Mouse (Mus musculus) ES-E14 (cell line): Measurements from ENCODE around the gene Tbpl1. TPM values are rescaled to one million over a fixed set of nuclear protein-coding genes. Genes with fewer than 3 reads are reported as not detected.

Experiments used
- DNase-seq: peaks from one replicate; pipeline ENCODE4 v3.0.0-alpha.2; 2013; ENCODE audit warnings: low read depth, low spot score
- H3K27ac ChIP-seq: 2 replicates; pipeline ENCODE4 v1.5.1; 2012; ENCODE audit warnings: low read depth, mild to moderate bottlenecking, low read length, moderate library complexity, mixed read lengths; ENCODE audit not compliant: poor library complexity, insufficient read depth, severe bottlenecking
- H3K36me3 ChIP-seq: 2 replicates; pipeline ENCODE4 v1.6.1; 2012; ENCODE audit warnings: mild to moderate bottlenecking, low read length, moderate library complexity, mixed read lengths; ENCODE audit not compliant: control insufficient read depth, poor library complexity, insufficient read depth, severe bottlenecking
- H3K4me1 ChIP-seq, 2 experiments: fragments of 150-350 bp in 1 of 2; sonication (generic) in 1 of 2; 2 replicates each; pipeline ENCODE4 v1.6.1; 2012; ENCODE audit warnings: low read length in 2 of 2, mild to moderate bottlenecking in 1 of 2, mixed read lengths in 1 of 2; ENCODE audit not compliant: control insufficient read depth in 2 of 2, insufficient read depth in 2 of 2, poor library complexity in 1 of 2
- H3K4me3 ChIP-seq, 2 experiments: fragments of 150-350 bp in 1 of 2; sonication (generic) in 1 of 2; 2 replicates each; pipeline ENCODE4 v1.5.1; 2012; ENCODE audit warnings: low read length in 2 of 2, low read depth in 1 of 2, mild to moderate bottlenecking in 1 of 2, mixed read lengths in 1 of 2; ENCODE audit not compliant: insufficient read depth in 1 of 2, poor library complexity in 1 of 2, severe bottlenecking in 1 of 2
- H3K9ac ChIP-seq: 2 replicates; pipeline ENCODE4 v1.6.1; 2012; ENCODE audit warnings: low read depth, mild to moderate bottlenecking, low read length, mixed read lengths; ENCODE audit not compliant: poor library complexity, insufficient read depth, severe bottlenecking
- H3K9me3 ChIP-seq: fragments of 150-350 bp; sonication (generic); 2 replicates; pipeline ENCODE4 v1.6.1; 2012; ENCODE audit warnings: low read depth, mild to moderate bottlenecking, low read length; ENCODE audit not compliant: control insufficient read depth, insufficient read depth
- CHD2 ChIP-seq: IDR thresholded peaks from 2 replicates; pipeline ENCODE4 v1.6.1; 2014; ENCODE audit warnings: mild to moderate bottlenecking, low read depth, low read length, inconsistent platforms
- HCFC1 ChIP-seq: IDR thresholded peaks from 2 replicates; pipeline ENCODE4 v1.6.1; 2012; ENCODE audit warnings: low read length, inconsistent platforms, borderline replicate concordance; ENCODE audit not compliant: insufficient read depth
- MAFK ChIP-seq: IDR thresholded peaks from 2 replicates; pipeline ENCODE4 v1.6.1; 2014; ENCODE audit warnings: mild to moderate bottlenecking, low read depth, low read length, inconsistent platforms; ENCODE audit not compliant: insufficient read depth
- ZC3H11A ChIP-seq: IDR thresholded peaks from 2 replicates; pipeline ENCODE4 v1.6.1; 2012; ENCODE audit warnings: low read depth, mild to moderate bottlenecking, inconsistent platforms, low read length, borderline replicate concordance
- ZNF384 ChIP-seq: IDR thresholded peaks from 2 replicates; pipeline ENCODE4 v1.6.1; 2012; ENCODE audit warnings: low read depth, low read length, inconsistent platforms
- in situ Hi-C, 2 experiments: fragments of 600-800 bp; cut with MboI; formaldehyde crosslinking; loops; one replicate each; pipeline ENCODE4 v1.15.1; 2025; ENCODE audit warnings: low sequenced_read_pairs in 2 of 2, inconsistent platforms in 1 of 2; ENCODE audit not compliant: unreplicated experiment in 2 of 2
- total RNA-seq: library from RNA; depleted of rRNA; stranded (reverse); fragments of 300-350 nt; gene quantifications from 2 replicates; pipeline ENCODE4 v1.2.3, GENCODE M21; 2012

Gene Tbpl1
- total RNA-seq, 1 experiment, result 26.8 TPM

GRCm38 (mm10) chr10:22710173-22710777 is 21.5 kb downstream of the Tbpl1 start:
- DNase-seq, result no peak
- Histone ChIP-seq H3K4me1 (no peaks in the 10 kb centered on the region), H3K4me3 (no peak overlapping the region), H3K9me3 (no peaks in the 10 kb centered on the region), H3K9ac (no peak overlapping the region), H3K27ac (no peak overlapping the region), H3K36me3 (peaks cover 14% of the 10 kb centered on the region)
- no peak for TF ChIP-seq HCFC1
- no peak for TF ChIP-seq ZNF384
- no peak for TF ChIP-seq CHD2
- no peak for TF ChIP-seq MAFK
- 0 out of 2 replicates have a peak, but pooled peaks have one; percentile 15 for TF ChIP-seq ZC3H11A
- in situ Hi-C loops, result loop anchor here in 1 of 2 experiments (10.0 kb wide), 1 partner anchor 95 kb away; no protein-coding TSS in a partner anchor

- no peak overlapping the region for H3K27ac ChIP-seq
- in situ Hi-C loops, result no loop called here
Measured at GRCm38 (mm10) chr10:22708190-22708843, 23.4 kb downstream of the Tbpl1 start.

GRCm38 (mm10) chr10:22703844-22704243 is 27.9 kb downstream of the Tbpl1 start:
- Histone ChIP-seq H3K27ac (no peak overlapping the region), H3K9me3 (no peaks in the 10 kb centered on the region), H3K4me1 (peaks cover 0 to 11% of the 10 kb centered on the region in 2 experiments; a peak in 1 of 4 replicates), H3K4me3 (no peak overlapping the region), H3K36me3 (peaks cover 10% of the 10 kb centered on the region), H3K9ac (no peak overlapping the region)
- in situ Hi-C loops, result no loop called here
- no peak for DNase-seq
- TF ChIP-seq MAFK, result no peak
- TF ChIP-seq ZC3H11A, result no peak
- no peak for TF ChIP-seq HCFC1

More at GRCm38 (mm10) chr10:22708190-22708843, 23.4 kb downstream of the Tbpl1 start:
- H3K9me3 ChIP-seq, result no peaks in the 10 kb centered on the region
- H3K9ac ChIP-seq, result no peak overlapping the region
- H3K4me3 ChIP-seq, result no peak overlapping the region
- no peaks in the 10 kb centered on the region for H3K4me1 ChIP-seq
- TF ChIP-seq ZNF384, result no peak
- no peak for TF ChIP-seq HCFC1
- no peak for TF ChIP-seq CHD2
- no peak for TF ChIP-seq ZC3H11A
- no peak for DNase-seq
- peaks cover 14% of the 10 kb centered on the region for H3K36me3 ChIP-seq

GRCm38 (mm10) chr10:22701485-22702315 is 30.0 kb downstream of the Tbpl1 start:
- H3K36me3 ChIP-seq, result peaks cover 5% of the 10 kb centered on the region
- in situ Hi-C loops, result no loop called here
- DNase-seq, result no peak
- H3K4me3 ChIP-seq, result no peak overlapping the region
- TF ChIP-seq CHD2 (no peak), MAFK (no peak), ZNF384 (no peak), ZC3H11A (no peak), HCFC1 (no peak)
- H3K4me1 ChIP-seq, result peaks cover 2 to 18% of the 10 kb centered on the region in 2 experiments; a peak in 2 of 4 replicates
- H3K27ac ChIP-seq, result no peak overlapping the region
- no peaks in the 10 kb centered on the region for H3K9me3 ChIP-seq
- no peak overlapping the region for H3K9ac ChIP-seq
